Mouse (Mus musculus) MEL (cell line): Measurements from ENCODE around the gene Ggt1.

Experiments
- CHD1 ChIP-seq: IDR thresholded peaks from 2 replicates; pipeline ENCODE4 v1.6.1; 2012; ENCODE audit warnings: low read depth, mild to moderate bottlenecking, inconsistent platforms, low read length, improper control_type of control experiment
- CTCF ChIP-seq, 3 experiments: IDR thresholded peaks in 2 of 3; conservative IDR thresholded peaks in 1 of 3; 2 replicates each; pipeline ENCODE4 v1.5.1; 2011 to 2012; ENCODE audit warnings: low read length in 3 of 3, low read depth in 2 of 3, mild to moderate bottlenecking in 2 of 3, improper control_type of control experiment in 1 of 3, inconsistent platforms in 1 of 3, mixed read lengths in 1 of 3, moderate library complexity in 1 of 3; ENCODE audit not compliant: control insufficient read depth in 1 of 3, insufficient read depth in 1 of 3, poor library complexity in 1 of 3, severe bottlenecking in 1 of 3
- ELF1 ChIP-seq: IDR thresholded peaks from 2 replicates; pipeline ENCODE4 v1.6.1; 2014; ENCODE audit warnings: low read depth, mild to moderate bottlenecking, inconsistent platforms, low read length, improper control_type of control experiment, moderate library complexity
- EP300 ChIP-seq, 2 experiments: IDR thresholded peaks; 2 replicates each; pipeline ENCODE4 v1.6.1; 2011; ENCODE audit warnings: improper control_type of control experiment in 2 of 2, low read length in 2 of 2, low read depth in 1 of 2, mild to moderate bottlenecking in 1 of 2
- HCFC1 ChIP-seq: IDR thresholded peaks from 2 replicates; pipeline ENCODE4 v1.6.1; 2012; ENCODE audit warnings: low read depth, mild to moderate bottlenecking, inconsistent platforms, low read length, improper control_type of control experiment, moderate library complexity
- MAFK ChIP-seq: IDR thresholded peaks from 2 replicates; pipeline ENCODE4 v1.6.1; 2011; ENCODE audit warnings: low read depth, mild to moderate bottlenecking, low read length, improper control_type of control experiment, borderline replicate concordance
- POLR2A ChIP-seq, 2 experiments: IDR thresholded peaks; 2 replicates each; pipeline ENCODE4 v1.6.1; 2011 to 2012; ENCODE audit warnings: low read length in 2 of 2, mild to moderate bottlenecking in 2 of 2, control low read depth in 1 of 2, improper control_type of control experiment in 1 of 2, low read depth in 1 of 2, moderate library complexity in 1 of 2; ENCODE audit not compliant: control insufficient read depth in 1 of 2, insufficient read depth in 1 of 2, poor library complexity in 1 of 2
- POLR2AphosphoS2 ChIP-seq: IDR thresholded peaks from 2 replicates; pipeline ENCODE4 v1.6.1; 2011; ENCODE audit warnings: low read length, improper control_type of control experiment
- POLR2AphosphoS5 ChIP-seq: IDR thresholded peaks from 2 replicates; pipeline ENCODE4 v1.6.1; 2012; ENCODE audit warnings: low read depth, borderline replicate concordance, mild to moderate bottlenecking, inconsistent platforms, low read length, moderate library complexity, mixed read lengths
- TBP ChIP-seq: IDR thresholded peaks from 2 replicates; pipeline ENCODE4 v1.8.0; 2011; ENCODE audit warnings: low read depth, low read length, improper control_type of control experiment
- TCF12 ChIP-seq: IDR thresholded peaks from 2 replicates; pipeline ENCODE4 v1.6.1; 2014; ENCODE audit warnings: low read depth, mild to moderate bottlenecking, inconsistent platforms, low read length, improper control_type of control experiment, moderate library complexity
- ZNF384 ChIP-seq: IDR thresholded peaks from 2 replicates; pipeline ENCODE4 v1.6.1; 2012; ENCODE audit warnings: low read depth, mild to moderate bottlenecking, inconsistent platforms, low read length, improper control_type of control experiment

DNA sequence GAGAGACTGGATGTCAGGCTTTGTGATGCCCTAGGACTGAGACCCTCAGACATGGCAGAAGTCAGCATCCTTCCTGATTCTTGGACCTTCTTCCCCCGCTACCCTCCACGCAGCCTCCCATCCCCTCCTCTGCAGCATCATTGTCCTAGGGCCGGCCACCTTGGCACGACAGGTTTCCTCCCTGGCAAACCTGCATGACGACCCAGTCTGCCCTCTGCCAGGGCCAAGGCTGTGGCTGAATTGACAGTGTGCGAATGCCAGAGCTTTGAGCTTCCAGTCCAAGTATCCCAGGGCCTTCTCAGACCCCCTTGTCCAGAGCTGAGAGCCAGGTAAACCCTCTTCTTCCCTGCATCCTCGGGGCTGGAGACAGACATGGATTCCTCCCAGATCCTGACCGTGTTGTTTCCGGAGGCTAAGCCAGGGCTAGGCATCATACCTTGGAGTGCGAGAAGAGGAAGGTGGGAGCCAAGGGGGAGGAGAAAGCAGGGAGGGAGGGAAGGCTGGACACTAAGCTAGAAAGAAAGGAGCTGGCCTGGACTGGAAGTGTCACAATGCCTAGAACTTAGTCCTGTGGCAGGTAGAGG, at the start of gene Ggt1:
- no peak for TF ChIP-seq EP300 (IDR thresholded peaks at IDR 0.05; ENCODE audit: low read depth in 1 of 2, low read length in 2 of 2)
- no peak for TF ChIP-seq ZNF384
- TF ChIP-seq TCF12 = no peak
- TF ChIP-seq POLR2A (IDR thresholded peaks at IDR 0.05; ENCODE audit: control insufficient read depth in 1 of 2, insufficient read depth in 1 of 2, low read depth in 1 of 2, low read length in 2 of 2, poor library complexity in 1 of 2) = no peak
- TF ChIP-seq ELF1 = no peak
- TF ChIP-seq CHD1 = no peak
- no peak for TF ChIP-seq POLR2AphosphoS2
- no peak for TF ChIP-seq POLR2AphosphoS5
- no peak for TF ChIP-seq TBP
- TF ChIP-seq MAFK = no peak
- no peak for TF ChIP-seq HCFC1
- no peak for TF ChIP-seq CTCF (IDR thresholded peaks at IDR 0.05 in 2 of 3, conservative IDR thresholded peaks at IDR 0.05 in 1 of 3; ENCODE audit: control insufficient read depth in 1 of 3, insufficient read depth in 1 of 3, low read depth in 2 of 3, low read length in 3 of 3, poor library complexity in 1 of 3, severe bottlenecking in 1 of 3)
